Mouse (Mus musculus): ENCODE results near the gene Lama2. TPM values are rescaled to one million over a fixed set of nuclear protein-coding genes. Genes with fewer than 3 reads are reported as not detected.

The Lama2 gene
- total and polyA plus RNA-seq, 3 experiments = not detected

DNA sequence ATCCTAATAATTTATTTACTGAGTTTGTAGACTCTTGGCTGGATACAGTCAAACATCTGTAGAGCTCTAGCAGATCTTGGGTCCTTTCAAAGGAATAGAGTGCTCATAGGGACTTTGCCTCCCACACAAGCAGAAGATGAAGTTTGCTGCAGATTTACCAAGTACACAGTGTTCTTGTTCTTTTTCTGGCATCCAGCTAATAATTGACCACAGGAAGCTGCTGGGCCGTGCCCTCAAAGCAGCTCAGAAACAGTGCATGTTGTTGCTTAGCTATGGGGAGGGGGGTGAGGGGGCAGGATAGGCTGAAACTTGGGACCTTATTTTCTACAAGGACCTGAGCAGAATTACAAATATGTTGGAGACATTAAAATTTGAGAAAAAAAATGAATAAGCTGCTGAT lies 232.0 kb downstream of the Lama2 start:
- Histone ChIP-seq H3K9ac (ENCODE audit: control insufficient read depth, low read depth, low read length, poor library complexity, severe bottlenecking) (no peak overlapping the region), H3K4me1 (ENCODE audit: control insufficient read depth in 1 of 2, insufficient read depth in 2 of 2, low read length in 2 of 2) (no peaks in the 10 kb centered on the region), H3K27ac (ENCODE audit: control insufficient read depth, low read depth, low read length) (no peak overlapping the region), H3K9me3 (replicated peaks; ENCODE audit: insufficient read depth, low read length) (no peaks in the 10 kb centered on the region), H3K36me3 (ENCODE audit: control insufficient read depth in 1 of 2, insufficient read depth in 2 of 2, low read length in 2 of 2) (no peaks in the 10 kb centered on the region), H3K27me3 (ENCODE audit: control insufficient read depth in 1 of 2, insufficient read depth in 2 of 2, low read length in 2 of 2) (no peaks in the 10 kb centered on the region), H3K79me2 (ENCODE audit: control insufficient read depth, insufficient read depth, low read length, poor library complexity) (no peaks in the 10 kb centered on the region), H3K4me3 (ENCODE audit: control insufficient read depth in 1 of 2, insufficient read depth in 1 of 2, low read depth in 2 of 2, low read length in 2 of 2) (no peak overlapping the region)
- no peak for DNase-seq (ENCODE audit: low read depth, low spot score)
- TF ChIP-seq NRF1 (IDR thresholded peaks at IDR 0.05; ENCODE audit: insufficient read depth, low read depth, low read length, poor library complexity, severe bottlenecking) (no peak), USF1 (IDR thresholded peaks at IDR 0.05; ENCODE audit: low read depth, low read length) (no peak), ELF1 (IDR thresholded peaks at IDR 0.05; ENCODE audit: low read depth, low read length) (no peak), CTCF (IDR thresholded peaks at IDR 0.05 in 2 of 3, conservative IDR thresholded peaks at IDR 0.05 in 1 of 3; ENCODE audit: control insufficient read depth in 1 of 3, insufficient read depth in 1 of 3, low read depth in 2 of 3, low read length in 3 of 3, poor library complexity in 1 of 3, severe bottlenecking in 1 of 3) (no peak), SMC3 (IDR thresholded peaks at IDR 0.05; ENCODE audit: low read depth, low read length) (no peak), HCFC1 (IDR thresholded peaks at IDR 0.05; ENCODE audit: low read depth, low read length) (no peak)

GRCm38 (mm10) chr10:27384636-27385035 lies 234.9 kb downstream of the Lama2 start:
- TF ChIP-seq EP300 (IDR thresholded peaks at IDR 0.05; ENCODE audit: low read depth in 1 of 2, low read length in 2 of 2) (no peak), ZC3H11A (IDR thresholded peaks at IDR 0.05; ENCODE audit: low read depth, low read length) (no peak)
- Histone ChIP-seq H3K27me3 (ENCODE audit: control insufficient read depth in 1 of 2, insufficient read depth in 2 of 2, low read length in 2 of 2) (no peaks in the 10 kb centered on the region), H3K4me1 (ENCODE audit: control insufficient read depth in 1 of 2, insufficient read depth in 2 of 2, low read length in 2 of 2) (no peaks in the 10 kb centered on the region), H3K9me3 (replicated peaks; ENCODE audit: insufficient read depth, low read length) (no peaks in the 10 kb centered on the region), H3K79me2 (ENCODE audit: control insufficient read depth, insufficient read depth, low read length, poor library complexity) (no peaks in the 10 kb centered on the region), H3K36me3 (ENCODE audit: control insufficient read depth in 1 of 2, insufficient read depth in 2 of 2, low read length in 2 of 2) (no peaks in the 10 kb centered on the region), H3K9ac (ENCODE audit: control insufficient read depth, low read depth, low read length, poor library complexity, severe bottlenecking) (no peak overlapping the region), H3K4me3 (ENCODE audit: control insufficient read depth in 1 of 2, insufficient read depth in 1 of 2, low read depth in 2 of 2, low read length in 2 of 2) (no peak overlapping the region), H3K27ac (ENCODE audit: control insufficient read depth, low read depth, low read length) (no peak overlapping the region)
- DNase-seq (ENCODE audit: low read depth, low spot score) = no peak

DNA sequence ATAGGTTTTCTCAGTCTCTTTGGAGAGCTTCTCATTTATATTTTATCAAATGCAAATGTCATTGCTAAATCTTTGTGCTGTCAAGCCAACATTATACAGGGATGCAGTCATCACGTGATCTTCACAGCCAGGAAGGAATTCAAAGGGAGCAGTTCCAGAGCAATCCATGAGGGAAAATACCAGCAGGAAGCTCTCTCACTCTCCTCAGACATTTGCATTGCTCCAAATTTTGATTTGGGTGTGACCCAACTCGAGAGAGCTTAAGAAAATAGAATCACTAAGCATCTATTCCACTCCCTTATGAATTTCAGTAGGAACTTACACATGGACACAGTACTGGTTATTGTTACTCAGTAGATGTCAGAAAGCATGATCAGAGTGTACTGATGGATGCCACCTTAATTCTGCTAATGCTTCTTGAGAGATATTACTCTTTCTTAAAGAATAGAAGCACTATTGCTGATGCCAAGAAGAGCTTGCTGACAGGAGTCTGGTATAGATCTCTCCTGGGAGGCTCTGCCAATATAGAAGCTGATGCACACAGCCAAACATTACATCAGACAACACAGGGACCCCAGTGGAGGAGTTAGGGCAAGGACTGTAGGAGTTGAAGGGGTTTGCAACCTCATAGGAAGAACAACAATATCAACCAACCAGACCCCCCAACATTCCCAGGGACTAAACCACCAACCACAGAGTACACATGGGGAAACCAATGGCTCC lies 236.5 kb downstream of the Lama2 start:
- Histone ChIP-seq H3K27ac (ENCODE audit: control insufficient read depth, low read depth, low read length) (no peak overlapping the region), H3K9me3 (replicated peaks; ENCODE audit: insufficient read depth, low read length) (no peaks in the 10 kb centered on the region), H3K36me3 (ENCODE audit: control insufficient read depth in 1 of 2, insufficient read depth in 2 of 2, low read length in 2 of 2) (no peaks in the 10 kb centered on the region), H3K79me2 (ENCODE audit: control insufficient read depth, insufficient read depth, low read length, poor library complexity) (no peaks in the 10 kb centered on the region), H3K4me1 (ENCODE audit: control insufficient read depth in 1 of 2, insufficient read depth in 2 of 2, low read length in 2 of 2) (no peaks in the 10 kb centered on the region), H3K9ac (ENCODE audit: control insufficient read depth, low read depth, low read length, poor library complexity, severe bottlenecking) (no peak overlapping the region), H3K27me3 (ENCODE audit: control insufficient read depth in 1 of 2, insufficient read depth in 2 of 2, low read length in 2 of 2) (no peaks in the 10 kb centered on the region), H3K4me3 (ENCODE audit: control insufficient read depth in 1 of 2, insufficient read depth in 1 of 2, low read depth in 2 of 2, low read length in 2 of 2) (no peak overlapping the region)
- TF ChIP-seq ELF1 (IDR thresholded peaks at IDR 0.05; ENCODE audit: low read depth, low read length) (no peak), POLR2A (IDR thresholded peaks at IDR 0.05; ENCODE audit: control insufficient read depth in 1 of 2, insufficient read depth in 1 of 2, low read depth in 1 of 2, low read length in 2 of 2, poor library complexity in 1 of 2) (no peak), ZMIZ1 (IDR thresholded peaks at IDR 0.05; ENCODE audit: low read depth, low read length) (no peak), MYC (IDR thresholded peaks at IDR 0.05; ENCODE audit: low read depth, low read length) (no peak), MAX (IDR thresholded peaks at IDR 0.05; ENCODE audit: low read length) (no peak)
- DNase-seq (ENCODE audit: low read depth, low spot score) = no peak

Data from MEL (cell line).